ENCODE assay signal across 9 mouse cellular contexts in the genomic region with DNA sequence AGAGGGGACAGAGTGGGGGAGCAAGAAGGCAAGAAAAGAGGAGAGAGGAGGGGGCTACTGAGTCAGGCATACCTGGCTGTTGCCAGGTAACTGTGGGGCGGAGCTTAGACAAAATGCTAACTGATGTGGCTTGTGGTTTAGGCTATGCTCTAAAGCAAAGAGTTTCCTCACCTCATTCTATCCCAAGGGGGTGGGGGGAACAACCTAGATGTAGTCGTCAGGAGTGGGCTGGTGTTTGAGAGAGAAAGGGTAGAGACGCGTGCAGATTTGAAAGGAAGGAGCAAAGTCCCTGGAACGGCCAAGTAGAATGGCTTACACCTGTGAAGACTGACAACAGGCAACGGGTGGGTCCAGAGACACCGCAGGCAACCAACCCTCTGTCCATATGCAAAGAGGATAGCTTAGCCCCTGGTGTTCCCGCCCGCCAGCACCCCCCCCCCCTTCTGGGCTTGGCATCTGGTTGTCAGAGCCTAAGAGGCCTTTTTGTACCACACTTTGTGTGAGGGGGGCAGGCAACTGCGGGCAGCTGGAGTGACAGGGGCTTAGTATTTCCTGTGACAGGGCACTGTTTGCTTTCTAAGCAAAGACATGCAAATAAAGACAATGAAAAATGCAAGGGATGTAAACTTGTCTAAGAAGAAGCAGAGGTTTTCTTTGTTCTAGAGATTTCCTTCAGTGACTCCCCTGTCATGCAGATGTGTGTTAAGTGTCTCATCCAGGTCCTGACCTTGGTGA.
A peak's percentile ranks its signal among the peaks of the same experiment; 100 is the strongest.
DNase-seq lines count a peak whose midpoint lies in the region; ATAC-seq lines count a peak whose summit lies in the region.
"Had no signal": no experiment of that assay in that cellular context is flagged by ENCODE, and none has a peak within 500 bp of the region (broad histone marks: within the 10 kb centered on the region; RNA-seq: fewer than 3 reads in every experiment).

No protein-coding gene starts in this region.

- no peak overlapping the region for H3K4me3 ChIP-seq in heart, embryonic 15.5 days
- H3K4me3 ChIP-seq in embryonic facial prominence, embryonic 13.5 days: no peak overlapping the region
- no peak overlapping the region for H3K4me3 ChIP-seq in limb, embryonic 11.5 days (ENCODE audit: low read depth, low read length)
- no peak overlapping the region for H3K4me3 ChIP-seq in stomach, embryonic 16.5 days (replicated peaks; ENCODE audit: low read length)

- H3K4me1 ChIP-seq in heart, embryonic 15.5 days (replicated peaks): peaks cover 6% of the 10 kb centered on the region
- peaks cover 30% of the 10 kb centered on the region for H3K4me1 ChIP-seq in embryonic facial prominence, embryonic 13.5 days
- peaks cover 6% of the 10 kb centered on the region for H3K4me1 ChIP-seq in limb, embryonic 11.5 days (ENCODE audit: control insufficient read depth, insufficient read depth, low read length)
- H3K4me1 ChIP-seq in stomach, embryonic 16.5 days (ENCODE audit: control insufficient read depth, insufficient read depth, low read length): peaks cover 4% of the 10 kb centered on the region; the same call in 1 of the 2 replicates

- peak overlapping the region; percentile 46 for H3K4me2 ChIP-seq in heart, embryonic 15.5 days
- H3K4me2 ChIP-seq in embryonic facial prominence, embryonic 13.5 days: peak overlapping the region; percentile 44
- H3K4me2 ChIP-seq in limb, embryonic 11.5 days (ENCODE audit: low read depth, severe bottlenecking): peak overlapping the region; percentile 15; the same call in 1 of the 2 replicates
- H3K4me2 ChIP-seq in stomach, embryonic 16.5 days (ENCODE audit: low read depth, low read length): 0 out of 2 replicates have a peak overlapping the region, but pooled peaks have one; percentile 24

- ATAC-seq in heart, embryonic 15.5 days (replicated peaks; ENCODE audit: insufficient number of reproducible peaks, insufficient read depth, low FRiP score, low read depth): no peak
- ATAC-seq in embryonic facial prominence, embryonic 13.5 days (ENCODE audit: insufficient number of reproducible peaks, insufficient read depth, low FRiP score, low TSS enrichment, low read depth): no peak
- ATAC-seq in limb, embryonic 11.5 days (ENCODE audit: insufficient number of reproducible peaks, low FRiP score, low TSS enrichment, low read depth): no peak
- no peak for ATAC-seq in stomach, embryonic 16.5 days (ENCODE audit: insufficient read depth, low FRiP score)

- H3K27ac ChIP-seq in heart, embryonic 15.5 days: no peak overlapping the region
- H3K27ac ChIP-seq in embryonic facial prominence, embryonic 13.5 days: peak overlapping the region; percentile 39; the same call in 1 of the 2 replicates
- no peak overlapping the region for H3K27ac ChIP-seq in limb, embryonic 11.5 days (replicated peaks; ENCODE audit: low read depth, low read length)
- H3K27ac ChIP-seq in stomach, embryonic 16.5 days (ENCODE audit: low read length): no peak overlapping the region

- H3K27me3 ChIP-seq in heart, embryonic 15.5 days: no peaks in the 10 kb centered on the region
- H3K27me3 ChIP-seq in embryonic facial prominence, embryonic 13.5 days: peaks cover 14% of the 10 kb centered on the region
- no peaks in the 10 kb centered on the region for H3K27me3 ChIP-seq in limb, embryonic 11.5 days (ENCODE audit: control insufficient read depth, insufficient read depth, low read length)
- H3K27me3 ChIP-seq in stomach, embryonic 16.5 days (ENCODE audit: control insufficient read depth, insufficient read depth, low read length): no peaks in the 10 kb centered on the region

- H3K9me3 ChIP-seq in heart, embryonic 15.5 days (replicated peaks): no peaks in the 10 kb centered on the region
- H3K9me3 ChIP-seq in embryonic facial prominence, embryonic 13.5 days: no peaks in the 10 kb centered on the region
- no peaks in the 10 kb centered on the region for H3K9me3 ChIP-seq in limb, embryonic 11.5 days (ENCODE audit: control insufficient read depth, low read length)
- H3K9me3 ChIP-seq in stomach, embryonic 16.5 days (replicated peaks; ENCODE audit: control insufficient read depth, low read length): no peaks in the 10 kb centered on the region; the same call in 1 of the 2 replicates
- H3K9me3 ChIP-seq: G1E had no signal

- H3K36me3 ChIP-seq in heart, embryonic 15.5 days: no peaks in the 10 kb centered on the region
- H3K36me3 ChIP-seq in embryonic facial prominence, embryonic 13.5 days: no peaks in the 10 kb centered on the region
- H3K36me3 ChIP-seq in limb, embryonic 11.5 days (ENCODE audit: control insufficient read depth, insufficient read depth, low read length): no peaks in the 10 kb centered on the region
- no peaks in the 10 kb centered on the region for H3K36me3 ChIP-seq in stomach, embryonic 16.5 days (ENCODE audit: control insufficient read depth, insufficient read depth, low read length)
- H3K36me3 ChIP-seq: G1E had no signal

- no peak for DNase-seq in heart, postnatal 36 days
- DNase-seq in limb, embryonic 11.5 days (ENCODE audit: low spot score): peak; percentile 36
- DNase-seq in layer of hippocampus, adult 9-10 months (ENCODE audit: low spot score): no peak
- DNase-seq in left cerebral cortex, postnatal 10 days (ENCODE audit: extremely low spot score in 1 of 2, low spot score in 2 of 2): no peak
- DNase-seq in lung, adult 18-20 months: no peak

- intact Hi-C loops in heart, postnatal 36 days (cut with DNase I): no loop called here
- intact Hi-C loops in left cerebral cortex, postnatal 10 days (cut with DNase I): no loop called here

- 9% methylated on average over 10 of the region's 10 CpGs for WGBS in heart, embryonic 15.5 days
- WGBS in embryonic facial prominence, embryonic 13.5 days: 1% methylated on average over 10 of the region's 10 CpGs
- WGBS in limb, embryonic 11.5 days: 2% methylated on average over 10 of the region's 10 CpGs
- 4% methylated on average over 10 of the region's 10 CpGs for WGBS in stomach, embryonic 16.5 days

- H3K9ac ChIP-seq in heart, embryonic 15.5 days: no peak overlapping the region
- H3K9ac ChIP-seq in embryonic facial prominence, embryonic 13.5 days: no peak overlapping the region
- H3K9ac ChIP-seq in limb, embryonic 11.5 days (ENCODE audit: low read length): no peak overlapping the region
- H3K9ac ChIP-seq in stomach, embryonic 16.5 days (ENCODE audit: low read length): no peak overlapping the region
